In genomic region chr7:78872366-78872765, GRCm38 (mm10) we compare ENCODE assay signal across 26 mouse cellular contexts. TPM values are rescaled to one million over a fixed set of nuclear protein-coding genes. Genes with fewer than 3 reads are reported as not detected.
DNase-seq lines count a peak whose midpoint lies in the region; ATAC-seq and TF ChIP-seq lines count a peak whose summit lies in the region.
"Had no signal": no experiment of that assay in that cellular context is flagged by ENCODE, and none has a peak within 500 bp of the region (broad histone marks: within the 10 kb centered on the region; RNA-seq: fewer than 3 reads in every experiment).

No protein-coding gene starts in this region.

- H3K4me2 ChIP-seq in intestine, postnatal 0 days (replicated peaks; ENCODE audit: low read depth) = no peak overlapping the region
- no peak overlapping the region for H3K4me2 ChIP-seq in hindbrain, embryonic 11.5 days (replicated peaks; ENCODE audit: low read depth, low read length)
- H3K4me2 ChIP-seq: embryonic facial prominence, embryonic 13.5 days; embryonic facial prominence, embryonic 15.5 days; forebrain, embryonic 12.5 days had no signal

- ATAC-seq in common myeloid progenitor, adult 5-6 weeks (replicated peaks; ENCODE audit: low read depth, poor library complexity, severe bottlenecking) = peak; percentile 69
- peak; percentile 87 for ATAC-seq in granulocyte monocyte progenitor cell, adult 5-6 weeks (replicated peaks; ENCODE audit: poor library complexity, severe bottlenecking)
- peak; percentile 17; the same call in 1 of the 2 replicates for ATAC-seq in intestine, postnatal 0 days
- peak; percentile 82 for ATAC-seq in megakaryocyte progenitor cell, adult 5-6 weeks (replicated peaks; ENCODE audit: poor library complexity)
- ATAC-seq in hindbrain, embryonic 11.5 days (ENCODE audit: low FRiP score) = no peak
- ATAC-seq: activated CD4-positive, CD25-positive, alpha-beta regulatory T cell, adult 4 months; forebrain, embryonic 14.5 days; forebrain, embryonic 16.5 days had no signal

- no peak overlapping the region for H3K9ac ChIP-seq in intestine, postnatal 0 days (ENCODE audit: low read depth, low read length)
- no peak overlapping the region for H3K9ac ChIP-seq in hindbrain, embryonic 11.5 days (ENCODE audit: low read depth, low read length)
- H3K9ac ChIP-seq: embryonic facial prominence, embryonic 13.5 days; embryonic facial prominence, embryonic 15.5 days; forebrain, embryonic 12.5 days had no signal

- H3K27me3 ChIP-seq in intestine, postnatal 0 days (replicated peaks; ENCODE audit: control insufficient read depth, insufficient read depth, low read length) = no peaks in the 10 kb centered on the region
- H3K27me3 ChIP-seq in hindbrain, embryonic 11.5 days (ENCODE audit: control insufficient read depth, insufficient read depth, low read length) = no peaks in the 10 kb centered on the region
- H3K27me3 ChIP-seq: embryonic facial prominence, embryonic 13.5 days; embryonic facial prominence, embryonic 15.5 days; forebrain, embryonic 12.5 days had no signal

- WGBS in intestine, postnatal 0 days = 75% methylated on average over 6 of the region's 6 CpGs
- WGBS in hindbrain, embryonic 11.5 days = 78% methylated on average over 6 of the region's 6 CpGs

- H3K9me3 ChIP-seq in intestine, postnatal 0 days (ENCODE audit: control insufficient read depth) = no peaks in the 10 kb centered on the region
- H3K9me3 ChIP-seq in hindbrain, embryonic 11.5 days (ENCODE audit: control insufficient read depth, low read length) = no peaks in the 10 kb centered on the region
- H3K9me3 ChIP-seq: embryonic facial prominence, embryonic 13.5 days; embryonic facial prominence, embryonic 15.5 days; forebrain, embryonic 10.5 days; forebrain, embryonic 12.5 days had no signal

- no peak overlapping the region for H3K4me3 ChIP-seq in intestine, postnatal 0 days (ENCODE audit: low read depth, low read length)
- no peak overlapping the region for H3K4me3 ChIP-seq in hindbrain, embryonic 11.5 days (ENCODE audit: low read depth, low read length)
- H3K4me3 ChIP-seq: embryonic facial prominence, embryonic 13.5 days; embryonic facial prominence, embryonic 15.5 days; erythroblast, embryonic 14.5 days; forebrain, embryonic 10.5 days; forebrain, embryonic 12.5 days had no signal

- no peak overlapping the region for H3K27ac ChIP-seq in intestine, postnatal 0 days (ENCODE audit: low read depth, low read length)
- H3K27ac ChIP-seq in hindbrain, embryonic 11.5 days (ENCODE audit: low read depth, low read length) = no peak overlapping the region
- H3K27ac ChIP-seq: embryonic facial prominence, embryonic 13.5 days; embryonic facial prominence, embryonic 15.5 days; forebrain, embryonic 10.5 days; forebrain, embryonic 12.5 days had no signal

- H3K36me3 ChIP-seq in intestine, postnatal 0 days (ENCODE audit: control insufficient read depth, insufficient read depth) = no peaks in the 10 kb centered on the region
- no peaks in the 10 kb centered on the region for H3K36me3 ChIP-seq in hindbrain, embryonic 11.5 days (ENCODE audit: control insufficient read depth, insufficient read depth, low read length)
- H3K36me3 ChIP-seq: embryonic facial prominence, embryonic 13.5 days; embryonic facial prominence, embryonic 15.5 days; forebrain, embryonic 10.5 days; forebrain, embryonic 12.5 days had no signal

- no peak for DNase-seq in hindbrain, embryonic 11.5 days (ENCODE audit: low spot score)
- DNase-seq in spleen, postnatal 10 days (ENCODE audit: low spot score in 2 of 2) = no peak
- no peak for DNase-seq in gastrocnemius, postnatal 4 days (ENCODE audit: low spot score in 2 of 2)
- DNase-seq in T-cell, adult 2 months (ENCODE audit: low spot score) = no peak
- DNase-seq: adrenal gland, adult 8-10 months; adrenal gland, postnatal 14 days; adrenal gland, postnatal 36 days; cerebellum, adult 11-12 months; cerebellum, adult 2 months; cerebellum, adult 9-10 months; cerebellum, postnatal 10 days; cerebellum, postnatal 25 days; embryo, embryonic 11 days had no signal

- H3K4me1 ChIP-seq in intestine, postnatal 0 days (replicated peaks; ENCODE audit: control insufficient read depth, insufficient read depth, low read length) = no peaks in the 10 kb centered on the region
- H3K4me1 ChIP-seq in hindbrain, embryonic 11.5 days (replicated peaks; ENCODE audit: control insufficient read depth, insufficient read depth, low read length) = no peaks in the 10 kb centered on the region
- H3K4me1 ChIP-seq: embryonic facial prominence, embryonic 13.5 days; embryonic facial prominence, embryonic 15.5 days; forebrain, embryonic 10.5 days; forebrain, embryonic 12.5 days had no signal

- no peak for TF ChIP-seq CTCF in intestine, postnatal 0 days (IDR thresholded peaks at IDR 0.05; ENCODE audit: low read depth)

RNA-seq across cellular contexts. Expression of gene Aen, which starts 23.3 kb away (rescaled TPM):
- total RNA-seq in common myeloid progenitor, adult 5-6 weeks (2017) = 28.7 and 48.2 TPM in 2 replicates
- total RNA-seq in granulocyte monocyte progenitor cell, adult 5-6 weeks (2014; fragmentation: Nextera tagmentation) = 29.4 and 44.3 TPM in 2 replicates
- total RNA-seq in granulocyte monocyte progenitor cell, adult 5-6 weeks (2017) = 32.9 and 35.2 TPM in 2 replicates
- 19.7 and 20.6 TPM in 2 replicates for polyA plus RNA-seq in intestine, postnatal 0 days (2015; fragmentation: Nextera tagmentation; extraction: Ambion mirVana)
- total RNA-seq in megakaryocyte progenitor cell, adult 5-6 weeks (2015) = 14.8 and 15.1 TPM in 2 replicates
- 39.7 and 46.6 TPM in 2 replicates for total RNA-seq in megakaryocyte progenitor cell, adult 5-6 weeks (2017)
- polyA plus RNA-seq in hindbrain, embryonic 11.5 days (2014; fragmentation: Nextera tagmentation; extraction: Ambion mirVana) = 37.4 and 43.7 TPM in 2 replicates
- total RNA-seq in gastrocnemius, postnatal 4 days (2021) = 10 to 100 TPM; 20.5 to 20.6 TPM

RNA-seq across cellular contexts. Expression of gene Det1, which starts 25.3 kb away (rescaled TPM):
- total RNA-seq in common myeloid progenitor, adult 5-6 weeks (2017) = 16.2 and 17.6 TPM in 2 replicates
- total RNA-seq in granulocyte monocyte progenitor cell, adult 5-6 weeks (2014; fragmentation: Nextera tagmentation) = 17.2 and 22.5 TPM in 2 replicates
- total RNA-seq in granulocyte monocyte progenitor cell, adult 5-6 weeks (2017) = 12.3 and 17.9 TPM in 2 replicates
- 10.1 and 11.2 TPM in 2 replicates for polyA plus RNA-seq in intestine, postnatal 0 days (2015; fragmentation: Nextera tagmentation; extraction: Ambion mirVana)
- total RNA-seq in megakaryocyte progenitor cell, adult 5-6 weeks (2015) = 16.1 and 19.3 TPM in 2 replicates
- 14.0 and 15.5 TPM in 2 replicates for total RNA-seq in megakaryocyte progenitor cell, adult 5-6 weeks (2017)
- polyA plus RNA-seq in hindbrain, embryonic 11.5 days (2014; fragmentation: Nextera tagmentation; extraction: Ambion mirVana) = 17.8 and 21.3 TPM in 2 replicates
- 1 to 10 TPM; 9.0 TPM for total RNA-seq in gastrocnemius, postnatal 4 days (2021)

RNA-seq across cellular contexts. Expression of gene Isg20, which starts 40.9 kb away (rescaled TPM):
- total RNA-seq in common myeloid progenitor, adult 5-6 weeks (2017) = 27.0 and 29.5 TPM in 2 replicates
- 7.0 and 10.9 TPM in 2 replicates for total RNA-seq in granulocyte monocyte progenitor cell, adult 5-6 weeks (2014; fragmentation: Nextera tagmentation)
- 3.8 and 10.4 TPM in 2 replicates for total RNA-seq in granulocyte monocyte progenitor cell, adult 5-6 weeks (2017)
- polyA plus RNA-seq in intestine, postnatal 0 days (2015; fragmentation: Nextera tagmentation; extraction: Ambion mirVana) = 4.3 and 4.9 TPM in 2 replicates
- 25.3 and 35.0 TPM in 2 replicates for total RNA-seq in megakaryocyte progenitor cell, adult 5-6 weeks (2015)
- 7.7 and 8.0 TPM in 2 replicates for total RNA-seq in megakaryocyte progenitor cell, adult 5-6 weeks (2017)
- 0.14 and 0.56 TPM in 2 replicates for polyA plus RNA-seq in hindbrain, embryonic 11.5 days (2014; fragmentation: Nextera tagmentation; extraction: Ambion mirVana)
- 1 to 10 TPM in 1 of 2 experiments, under 1 TPM in 1; 0.47 to 1.4 TPM for total RNA-seq in gastrocnemius, postnatal 4 days (2021)
- polyA plus RNA-seq: embryonic facial prominence, embryonic 11.5 days had no signal
